Mouse (Mus musculus) intestine, postnatal 0 days (tissue): ENCODE measurements at regions not wholly inside any gene's neighbourhood (a gene's known extent, or its start where the extent isn't known, plus 50 kb on each side); places are given as distances from the start of the nearest gene placed in this dataset.

Source experiments
- ATAC-seq: fragments of 200-750 bp; cut with Nextera tagmentation; 2 replicates; pipeline ENCODE4 v1.8.0; 2017; ENCODE audit warnings: mild to moderate bottlenecking, moderate TSS enrichment, moderate library complexity
- H3K27ac ChIP-seq: fragments of 300-500 bp; sonication (generic); 2 replicates; pipeline ENCODE4 v1.5.1; 2014; ENCODE audit warnings: mild to moderate bottlenecking, low read depth, low read length, moderate library complexity
- H3K27me3 ChIP-seq: fragments of 300-500 bp; sonication (generic); replicated peaks from 2 replicates; pipeline ENCODE4 v1.6.1; 2014; ENCODE audit warnings: low read length, mixed read lengths; ENCODE audit not compliant: control insufficient read depth, insufficient read depth
- H3K36me3 ChIP-seq: fragments of 300-500 bp; sonication (generic); 2 replicates; pipeline ENCODE4 v1.6.1; 2014; ENCODE audit warnings: mild to moderate bottlenecking, moderate library complexity; ENCODE audit not compliant: control insufficient read depth, insufficient read depth
- H3K4me1 ChIP-seq: fragments of 300-500 bp; sonication (generic); replicated peaks from 2 replicates; pipeline ENCODE4 v1.6.1; 2014; ENCODE audit warnings: antibody characterized with exemption, low read length, mixed read lengths; ENCODE audit not compliant: control insufficient read depth, insufficient read depth
- H3K4me2 ChIP-seq: fragments of 300-500 bp; sonication (generic); replicated peaks from 2 replicates; pipeline ENCODE4 v1.6.1; 2014; ENCODE audit warnings: low read depth, mild to moderate bottlenecking, moderate library complexity
- H3K4me3 ChIP-seq: fragments of 300-500 bp; sonication (generic); 2 replicates; pipeline ENCODE4 v1.5.1; 2014; ENCODE audit warnings: low read depth, low read length
- H3K9ac ChIP-seq: fragments of 300-500 bp; sonication (generic); 2 replicates; pipeline ENCODE4 v1.6.1; 2014; ENCODE audit warnings: mild to moderate bottlenecking, low read depth, low read length
- H3K9me3 ChIP-seq: fragments of 300-500 bp; sonication (generic); 2 replicates; pipeline ENCODE4 v1.6.1; 2016; ENCODE audit warnings: mixed run types; ENCODE audit not compliant: control insufficient read depth
- CTCF ChIP-seq: sonication (generic); IDR thresholded peaks from 2 replicates; pipeline ENCODE4 v1.5.1; 2016; ENCODE audit warnings: low read depth, mild to moderate bottlenecking, control low read depth, antibody characterized with exemption, moderate library complexity
- WGBS: fragments of 180-500 bp; shearing (Covaris S2); extraction: QIAGEN DNeasy Blood & Tissue Kit; methylation state at CpG from one replicate; pipeline ENCODE4 v1.1.7; 2014; 5-methylcytosine and 5-hydroxymethylcytosine counted together

GRCm38 (mm10) chr3:23127134-23127533, 1050.7 kb downstream of the Tbl1xr1 start:
- ATAC-seq: no peak
- H3K9me3 ChIP-seq: no peaks in the 10 kb centered on the region
- no peak overlapping the region for H3K4me3 ChIP-seq
- WGBS: 89% methylated on average over 1 of the region's 1 CpGs
- TF ChIP-seq CTCF: no peak
- H3K9ac ChIP-seq: no peak overlapping the region
- H3K36me3 ChIP-seq: no peaks in the 10 kb centered on the region
- H3K27me3 ChIP-seq: no peaks in the 10 kb centered on the region
- H3K4me2 ChIP-seq: no peak overlapping the region
- H3K4me1 ChIP-seq: no peaks in the 10 kb centered on the region
- H3K27ac ChIP-seq: no peak overlapping the region

- H3K4me3 ChIP-seq: no peak overlapping the region
- H3K4me2 ChIP-seq: no peak overlapping the region
- no peak for TF ChIP-seq CTCF
- no peaks in the 10 kb centered on the region for H3K9me3 ChIP-seq
- 85% methylated on average over 1 of the region's 1 CpGs for WGBS
- no peak for ATAC-seq
- H3K9ac ChIP-seq: no peak overlapping the region
- no peak overlapping the region for H3K27ac ChIP-seq
- no peaks in the 10 kb centered on the region for H3K36me3 ChIP-seq
- H3K4me1 ChIP-seq: no peaks in the 10 kb centered on the region
- no peaks in the 10 kb centered on the region for H3K27me3 ChIP-seq
Measured at GRCm38 (mm10) chr3:23135551-23135950, 1059.1 kb downstream of the Tbl1xr1 start.

GRCm38 (mm10) chr3:23138932-23139331, 1062.5 kb downstream of the Tbl1xr1 start:
- Histone ChIP-seq H3K9me3 (no peaks in the 10 kb centered on the region), H3K4me1 (no peaks in the 10 kb centered on the region), H3K36me3 (no peaks in the 10 kb centered on the region), H3K27me3 (no peaks in the 10 kb centered on the region), H3K4me2 (no peak overlapping the region), H3K9ac (no peak overlapping the region), H3K27ac (no peak overlapping the region), H3K4me3 (no peak overlapping the region)
- ATAC-seq: no peak
- no peak for TF ChIP-seq CTCF

- no peaks in the 10 kb centered on the region for H3K27me3 ChIP-seq
- H3K4me1 ChIP-seq: no peaks in the 10 kb centered on the region
- no peak for TF ChIP-seq CTCF
- WGBS: 52% methylated on average over 3 of the region's 3 CpGs
- no peak overlapping the region for H3K4me2 ChIP-seq
- no peak overlapping the region for H3K27ac ChIP-seq
- no peak overlapping the region for H3K9ac ChIP-seq
- H3K9me3 ChIP-seq: no peaks in the 10 kb centered on the region
- H3K36me3 ChIP-seq: no peaks in the 10 kb centered on the region
- no peak overlapping the region for H3K4me3 ChIP-seq
- no peak for ATAC-seq
Measured at GRCm38 (mm10) chr3:23164828-23165450, 1088.5 kb downstream of the Tbl1xr1 start.

- TF ChIP-seq CTCF: no peak
- no peaks in the 10 kb centered on the region for H3K4me1 ChIP-seq
- no peak overlapping the region for H3K4me3 ChIP-seq
- no peaks in the 10 kb centered on the region for H3K27me3 ChIP-seq
- 90% methylated on average over 8 of the region's 8 CpGs for WGBS
- no peak for ATAC-seq
- H3K27ac ChIP-seq: no peak overlapping the region
- H3K9ac ChIP-seq: no peak overlapping the region
- no peak overlapping the region for H3K4me2 ChIP-seq
- H3K9me3 ChIP-seq: no peaks in the 10 kb centered on the region
- no peaks in the 10 kb centered on the region for H3K36me3 ChIP-seq
Measured at GRCm38 (mm10) chr3:23183393-23183792, 1106.9 kb downstream of the Tbl1xr1 start.

GRCm38 (mm10) chr3:23188479-23188878, 1112.0 kb downstream of the Tbl1xr1 start:
- no peak for TF ChIP-seq CTCF
- no peak for ATAC-seq
- H3K4me3 ChIP-seq: no peak overlapping the region

GRCm38 (mm10) chr3:23200056-23200455, 1123.6 kb downstream of the Tbl1xr1 start:
- H3K27ac ChIP-seq: no peak overlapping the region
- H3K9me3 ChIP-seq: no peaks in the 10 kb centered on the region
- no peak for TF ChIP-seq CTCF
- H3K4me3 ChIP-seq: no peak overlapping the region
- WGBS: 86% methylated on average over 1 of the region's 1 CpGs
- no peaks in the 10 kb centered on the region for H3K4me1 ChIP-seq
- H3K9ac ChIP-seq: no peak overlapping the region
- ATAC-seq: no peak
- no peaks in the 10 kb centered on the region for H3K36me3 ChIP-seq
- no peak overlapping the region for H3K4me2 ChIP-seq
- H3K27me3 ChIP-seq: no peaks in the 10 kb centered on the region

More at GRCm38 (mm10) chr3:23188479-23188878, 1112.0 kb downstream of the Tbl1xr1 start:
- Histone ChIP-seq H3K27me3 (no peaks in the 10 kb centered on the region), H3K4me1 (no peaks in the 10 kb centered on the region), H3K9ac (no peak overlapping the region), H3K9me3 (no peaks in the 10 kb centered on the region), H3K4me2 (no peak overlapping the region), H3K36me3 (no peaks in the 10 kb centered on the region), H3K27ac (no peak overlapping the region)
- 82% methylated on average over 4 of the region's 4 CpGs for WGBS
